Comparison of ENCODE assay signal across 9 mouse cellular contexts in genomic region chr15:28070771-28071419, GRCm38 (mm10). TPM values are rescaled to one million over a fixed set of nuclear protein-coding genes. Genes with fewer than 3 reads are reported as not detected.
DNase-seq lines count a peak whose midpoint lies in the region; ATAC-seq and TF ChIP-seq lines count a peak whose summit lies in the region.
"Had no signal": no experiment of that assay in that cellular context is flagged by ENCODE, and none has a peak within 500 bp of the region (broad histone marks: within the 10 kb centered on the region; RNA-seq: fewer than 3 reads in every experiment).

No protein-coding gene starts in this region.

- in situ Hi-C loops in ES-E14 (cut with MboI; ENCODE audit: low sequenced_read_pairs in 2 of 2, unreplicated experiment in 2 of 2), result no loop called here

- H3K9me3 ChIP-seq in ES-E14 (ENCODE audit: control insufficient read depth, insufficient read depth, low read depth, low read length), result no peaks in the 10 kb centered on the region
- no peaks in the 10 kb centered on the region for H3K9me3 ChIP-seq in hindbrain, embryonic 15.5 days
- H3K9me3 ChIP-seq in liver, embryonic 16.5 days (replicated peaks; ENCODE audit: control insufficient read depth, low read length), result no peaks in the 10 kb centered on the region

- H3K4me3 ChIP-seq in ES-E14 (ENCODE audit: insufficient read depth in 1 of 2, low read depth in 1 of 2, low read length in 2 of 2, poor library complexity in 1 of 2, severe bottlenecking in 1 of 2), result peak overlapping the region; percentile 3 to 40; a peak in 3 of 4 replicates
- H3K4me3 ChIP-seq in hindbrain, embryonic 15.5 days, result no peak overlapping the region
- H3K4me3 ChIP-seq in liver, embryonic 16.5 days (ENCODE audit: low read depth, low read length), result peak overlapping the region; percentile 11; the same call in 1 of the 2 replicates
- H3K4me3 ChIP-seq: megakaryocyte, embryonic 14.5 days had no signal

- no peak overlapping the region for H3K27ac ChIP-seq in ES-E14 (ENCODE audit: insufficient read depth, low read depth, low read length, poor library complexity, severe bottlenecking)
- H3K27ac ChIP-seq in hindbrain, embryonic 15.5 days (replicated peaks), result no peak overlapping the region
- no peak overlapping the region for H3K27ac ChIP-seq in liver, embryonic 16.5 days (ENCODE audit: low read length)

- peak overlapping the region; percentile 48 for H3K4me2 ChIP-seq in hindbrain, embryonic 15.5 days
- peak overlapping the region; percentile 48 for H3K4me2 ChIP-seq in liver, embryonic 16.5 days (ENCODE audit: low read depth, low read length)

- H3K27me3 ChIP-seq in hindbrain, embryonic 15.5 days, result 0 out of 2 replicates have a peak, but pooled peaks cover 3% of the 10 kb centered on the region
- H3K27me3 ChIP-seq in liver, embryonic 16.5 days (ENCODE audit: control insufficient read depth, insufficient read depth, low read depth, low read length), result no peaks in the 10 kb centered on the region

- DNase-seq in embryo, embryonic 11 days, result peak; percentile 21
- DNase-seq in embryo, embryonic 10.5 days (ENCODE audit: low spot score), result no peak
- peak; percentile 87 for DNase-seq in ES-E14 (ENCODE audit: low read depth, low spot score)
- DNase-seq in layer of hippocampus, adult 9-11 months, result no peak
- no peak for DNase-seq in retina, embryonic 14.5 days (ENCODE audit: low spot score)

- no peaks in the 10 kb centered on the region for H3K36me3 ChIP-seq in ES-E14 (ENCODE audit: control insufficient read depth, insufficient read depth, low read length, poor library complexity, severe bottlenecking)
- H3K36me3 ChIP-seq in hindbrain, embryonic 15.5 days, result no peaks in the 10 kb centered on the region
- no peaks in the 10 kb centered on the region for H3K36me3 ChIP-seq in liver, embryonic 16.5 days (ENCODE audit: control insufficient read depth, insufficient read depth)

- peaks cover 4 to 5% of the 10 kb centered on the region in 2 experiments; a peak in 3 of 4 replicates for H3K4me1 ChIP-seq in ES-E14 (ENCODE audit: control insufficient read depth in 2 of 2, insufficient read depth in 2 of 2, low read length in 2 of 2, poor library complexity in 1 of 2)
- H3K4me1 ChIP-seq in hindbrain, embryonic 15.5 days (replicated peaks), result peaks cover 6% of the 10 kb centered on the region; the same call in 1 of the 2 replicates
- no peaks in the 10 kb centered on the region for H3K4me1 ChIP-seq in liver, embryonic 16.5 days (ENCODE audit: control insufficient read depth, low read depth, low read length)
- H3K4me1 ChIP-seq: megakaryocyte, embryonic 14.5 days had no signal

- ATAC-seq in hindbrain, embryonic 15.5 days (ENCODE audit: low FRiP score, low read depth), result no peak
- ATAC-seq in liver, embryonic 16.5 days (ENCODE audit: low read depth), result no peak
- ATAC-seq in activated CD4-positive, CD25-positive, alpha-beta regulatory T cell, adult 4 months, result no peak

- no peak overlapping the region for H3K9ac ChIP-seq in ES-E14 (ENCODE audit: insufficient read depth, low read depth, low read length, poor library complexity, severe bottlenecking)
- H3K9ac ChIP-seq in hindbrain, embryonic 15.5 days, result no peak overlapping the region
- no peak overlapping the region for H3K9ac ChIP-seq in liver, embryonic 16.5 days (ENCODE audit: low read depth, low read length)

- 2% methylated on average over 12 of the region's 12 CpGs for WGBS in hindbrain, embryonic 15.5 days
- WGBS in liver, embryonic 16.5 days (ENCODE audit: insufficient replicate concordance), result under 1% methylated on average over 12 of the region's 12 CpGs

TF ChIP-seq in ES-E14, 5 proteins besides CTCF, POLR2A, EP300 and RAD21:
- no peak; the same call in 1 of the 2 replicates for TF ChIP-seq CHD2 (IDR thresholded peaks at IDR 0.05; ENCODE audit: low read depth, low read length)
- peak; percentile 92 for TF ChIP-seq ZNF384 (IDR thresholded peaks at IDR 0.05; ENCODE audit: low read depth, low read length)

RNA-seq across cellular contexts. Expression of gene Trio, which starts 45.2 kb away (rescaled TPM):
- 34.4 and 41.5 TPM in 2 replicates for total RNA-seq in ES-E14 (2012; rRNA removed)
- polyA plus RNA-seq in hindbrain, embryonic 15.5 days (2015; fragmentation: Nextera tagmentation; extraction: Ambion mirVana), result 33.3 and 36.2 TPM in 2 replicates
- polyA plus RNA-seq in liver, embryonic 16.5 days (2015; fragmentation: Nextera tagmentation; extraction: Ambion mirVana), result 2.7 and 3.2 TPM in 2 replicates
- 1 to 10 TPM; 7.8 to 8.1 TPM for polyA plus RNA-seq in activated CD4-positive, CD25-positive, alpha-beta regulatory T cell, adult 4 months (2017; shearing (Covaris generic))

Comparison
In these comparisons a context has a peak if more than half of its experiments do, and no peak if none do; other contexts are left out.
1. DNase-seq: peak in embryo, embryonic 11 days (single experiment) and ES-E14 (single experiment); none in embryo, embryonic 10.5 days (single experiment), layer of hippocampus, adult 9-11 months (single experiment) and retina, embryonic 14.5 days (single experiment).